Mouse (Mus musculus): ENCODE data around the gene Wfdc6b. TPM values are rescaled to one million over a fixed set of nuclear protein-coding genes. Genes with fewer than 3 reads are reported as not detected.

Wfdc6b gene
- polyA plus RNA-seq, 1 experiment = not detected

GRCm38 (mm10) chr2:164593494-164593893 is 19.8 kb upstream of the Wfdc6b start, which contains the start of gene Eppin:
TSS of gene Eppin (minus strand) at chr2:164593594.
- no peak for TF ChIP-seq CTCF (conservative IDR thresholded peaks at IDR 0.05; ENCODE audit: insufficient read depth, insufficient read length, low read depth, low read length)
- no peak for TF ChIP-seq POLR2A (IDR thresholded peaks at IDR 0.05; ENCODE audit: low read depth, low read length)
- H3K36me3 ChIP-seq (ENCODE audit: control insufficient read depth, insufficient read depth, low read length) = no peaks in the 10 kb centered on the region
- 76% methylated on average over 4 of the region's 4 CpGs for WGBS
- no peaks in the 10 kb centered on the region for H3K4me1 ChIP-seq (ENCODE audit: control insufficient read depth, insufficient read depth, low read length)
- H3K27ac ChIP-seq (ENCODE audit: insufficient read depth, low read depth, low read length) = no peak within 1 kb of the TSS
- no peak within 1 kb of the TSS for H3K4me3 ChIP-seq (ENCODE audit: insufficient read depth, low read depth, low read length)
- no peak for DNase-seq
- no peaks in the 10 kb centered on the region for H3K27me3 ChIP-seq (replicated peaks; ENCODE audit: control insufficient read depth, insufficient read depth, low read length)

DNA sequence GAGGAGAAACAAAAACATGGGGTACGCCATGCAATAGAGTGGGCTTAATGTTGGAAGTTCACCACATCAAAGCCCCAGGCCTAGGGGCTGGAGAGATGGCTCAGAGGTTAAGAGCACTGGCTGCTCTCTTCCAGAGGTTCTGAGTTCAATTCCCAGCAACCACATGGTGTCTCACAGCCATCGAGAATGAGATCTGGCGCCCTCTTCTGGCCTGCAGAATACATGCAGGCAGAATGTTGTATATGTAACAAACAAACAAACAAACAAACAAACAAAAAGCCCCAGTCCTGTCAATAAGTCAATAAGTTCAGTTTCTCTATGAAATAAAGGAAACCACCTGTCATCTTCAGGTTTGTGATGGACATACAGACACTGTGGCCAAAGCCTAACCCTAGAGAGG is 13.1 kb upstream of the Wfdc6b start:
- DNase-seq = no peak
- 73% methylated on average over 3 of the region's 3 CpGs for WGBS
- no peaks in the 10 kb centered on the region for H3K27me3 ChIP-seq (replicated peaks; ENCODE audit: control insufficient read depth, insufficient read depth, low read length)

DNA sequence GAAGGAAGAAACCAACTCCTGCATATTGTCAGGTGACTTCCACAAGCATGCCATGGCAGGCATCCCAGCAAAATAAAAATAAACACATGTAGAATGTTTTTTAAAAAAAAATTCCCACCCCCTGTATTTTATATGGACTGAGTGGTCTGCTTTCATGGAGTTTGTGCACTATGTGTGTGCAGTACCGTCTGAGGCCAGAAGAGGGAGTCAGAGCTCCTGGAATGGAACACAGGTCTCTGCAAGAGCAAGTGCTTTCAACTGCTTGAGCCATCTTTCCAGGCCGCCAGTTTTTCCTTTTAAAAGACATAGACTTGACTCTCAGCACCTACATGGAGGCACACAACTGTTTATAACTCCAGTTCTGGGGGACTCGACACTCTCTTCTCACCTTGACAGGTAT is 9.8 kb upstream of the Wfdc6b start:
- H3K4me1 ChIP-seq (ENCODE audit: control insufficient read depth, insufficient read depth, low read length) = no peaks in the 10 kb centered on the region
- DNase-seq = no peak
- no peak for TF ChIP-seq POLR2A (IDR thresholded peaks at IDR 0.05; ENCODE audit: low read depth, low read length)
- no peak for TF ChIP-seq CTCF (conservative IDR thresholded peaks at IDR 0.05; ENCODE audit: insufficient read depth, insufficient read length, low read depth, low read length)
- H3K27ac ChIP-seq (ENCODE audit: insufficient read depth, low read depth, low read length) = no peak overlapping the region
- 92% methylated on average over 3 of the region's 3 CpGs for WGBS
- H3K4me3 ChIP-seq (ENCODE audit: insufficient read depth, low read depth, low read length) = no peak overlapping the region
- no peaks in the 10 kb centered on the region for H3K36me3 ChIP-seq (ENCODE audit: control insufficient read depth, insufficient read depth, low read length)
- no peaks in the 10 kb centered on the region for H3K27me3 ChIP-seq (replicated peaks; ENCODE audit: control insufficient read depth, insufficient read depth, low read length)

More for the DNA sequence above, 13.1 kb upstream of the Wfdc6b start:
- H3K4me1 ChIP-seq (ENCODE audit: control insufficient read depth, insufficient read depth, low read length) = no peaks in the 10 kb centered on the region
- H3K4me3 ChIP-seq (ENCODE audit: insufficient read depth, low read depth, low read length) = no peak overlapping the region
- H3K36me3 ChIP-seq (ENCODE audit: control insufficient read depth, insufficient read depth, low read length) = no peaks in the 10 kb centered on the region
- TF ChIP-seq CTCF (conservative IDR thresholded peaks at IDR 0.05; ENCODE audit: insufficient read depth, insufficient read length, low read depth, low read length) = 0 out of 2 replicates have a peak, but pooled peaks have one; percentile 30
- no peak for TF ChIP-seq POLR2A (IDR thresholded peaks at IDR 0.05; ENCODE audit: low read depth, low read length)
- H3K27ac ChIP-seq (ENCODE audit: insufficient read depth, low read depth, low read length) = no peak overlapping the region

DNA sequence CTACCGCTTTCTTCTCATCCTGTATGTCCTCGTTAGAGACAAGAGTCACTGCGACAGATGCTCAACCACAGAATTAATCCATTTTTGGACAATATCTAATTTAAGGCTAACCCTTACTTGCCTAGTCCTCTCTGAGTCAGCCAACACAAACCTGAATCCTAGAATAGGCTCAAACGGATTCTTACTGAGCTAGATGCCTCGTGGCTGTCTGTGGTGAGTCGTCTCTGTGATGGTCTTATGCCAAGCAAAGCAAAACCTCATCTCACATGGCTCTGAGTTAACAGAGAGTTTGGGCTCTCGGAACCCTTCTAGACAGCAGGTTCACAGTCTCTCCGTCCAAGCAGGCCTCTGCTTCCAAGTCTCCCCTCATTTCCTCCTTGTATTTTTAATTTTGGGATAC is 8.9 kb upstream of the Wfdc6b start:
- Histone ChIP-seq H3K27me3 (replicated peaks; ENCODE audit: control insufficient read depth, insufficient read depth, low read length) (no peaks in the 10 kb centered on the region), H3K36me3 (ENCODE audit: control insufficient read depth, insufficient read depth, low read length) (no peaks in the 10 kb centered on the region), H3K27ac (ENCODE audit: insufficient read depth, low read depth, low read length) (no peak overlapping the region), H3K4me1 (ENCODE audit: control insufficient read depth, insufficient read depth, low read length) (no peaks in the 10 kb centered on the region), H3K4me3 (ENCODE audit: insufficient read depth, low read depth, low read length) (no peak overlapping the region)
- no peak for TF ChIP-seq CTCF (conservative IDR thresholded peaks at IDR 0.05; ENCODE audit: insufficient read depth, insufficient read length, low read depth, low read length)
- no peak for TF ChIP-seq POLR2A (IDR thresholded peaks at IDR 0.05; ENCODE audit: low read depth, low read length)
- 84% methylated on average over 8 of the region's 8 CpGs for WGBS
- DNase-seq = no peak

DNA sequence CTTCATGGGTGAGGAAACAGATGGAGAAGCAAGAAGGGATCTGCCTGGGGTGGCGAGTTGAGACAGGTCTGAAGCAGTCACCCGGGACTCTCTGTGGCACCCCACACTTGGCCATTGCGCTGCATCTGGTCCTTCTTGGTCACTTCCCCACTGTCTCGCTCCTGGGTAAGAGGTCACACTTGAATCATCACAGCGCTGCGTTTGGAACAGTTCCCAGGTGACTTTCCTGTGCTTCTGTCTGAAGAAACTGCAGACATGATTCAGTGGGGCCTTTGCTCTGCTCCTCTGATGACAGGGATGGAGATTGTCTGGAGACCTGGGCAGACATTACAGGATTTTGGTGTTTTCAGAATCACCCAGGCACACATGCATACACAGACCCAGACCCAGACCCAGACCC is 4.5 kb upstream of the Wfdc6b start:
- Histone ChIP-seq H3K4me1 (ENCODE audit: control insufficient read depth, insufficient read depth, low read length) (no peaks in the 10 kb centered on the region), H3K27ac (ENCODE audit: insufficient read depth, low read depth, low read length) (no peak overlapping the region), H3K36me3 (ENCODE audit: control insufficient read depth, insufficient read depth, low read length) (no peaks in the 10 kb centered on the region), H3K4me3 (ENCODE audit: insufficient read depth, low read depth, low read length) (no peak overlapping the region), H3K27me3 (replicated peaks; ENCODE audit: control insufficient read depth, insufficient read depth, low read length) (no peaks in the 10 kb centered on the region)
- TF ChIP-seq CTCF (conservative IDR thresholded peaks at IDR 0.05; ENCODE audit: insufficient read depth, insufficient read length, low read depth, low read length) (no peak), POLR2A (IDR thresholded peaks at IDR 0.05; ENCODE audit: low read depth, low read length) (no peak)
- 29% methylated on average over 6 of the region's 6 CpGs for WGBS
- no peak for DNase-seq

GRCm38 (mm10) chr2:164615386-164615785 is 2.1 kb downstream of the Wfdc6b start:
- no peaks in the 10 kb centered on the region for H3K27me3 ChIP-seq (replicated peaks; ENCODE audit: control insufficient read depth, insufficient read depth, low read length)
- no peak for TF ChIP-seq POLR2A (IDR thresholded peaks at IDR 0.05; ENCODE audit: low read depth, low read length)
- TF ChIP-seq CTCF (conservative IDR thresholded peaks at IDR 0.05; ENCODE audit: insufficient read depth, insufficient read length, low read depth, low read length) = no peak
- no peak for DNase-seq
- WGBS = 96% methylated on average over 3 of the region's 3 CpGs
- no peaks in the 10 kb centered on the region for H3K36me3 ChIP-seq (ENCODE audit: control insufficient read depth, insufficient read depth, low read length)
- H3K27ac ChIP-seq (ENCODE audit: insufficient read depth, low read depth, low read length) = no peak overlapping the region
- H3K4me1 ChIP-seq (ENCODE audit: control insufficient read depth, insufficient read depth, low read length) = no peaks in the 10 kb centered on the region
- H3K4me3 ChIP-seq (ENCODE audit: insufficient read depth, low read depth, low read length) = no peak overlapping the region

GRCm38 (mm10) chr2:164619050-164619449 is 5.7 kb downstream of the Wfdc6b start:
- H3K36me3 ChIP-seq (ENCODE audit: control insufficient read depth, insufficient read depth, low read length) = no peaks in the 10 kb centered on the region
- H3K27ac ChIP-seq (ENCODE audit: insufficient read depth, low read depth, low read length) = no peak overlapping the region
- no peaks in the 10 kb centered on the region for H3K4me1 ChIP-seq (ENCODE audit: control insufficient read depth, insufficient read depth, low read length)
- 82% methylated on average over 5 of the region's 5 CpGs for WGBS
- TF ChIP-seq POLR2A (IDR thresholded peaks at IDR 0.05; ENCODE audit: low read depth, low read length) = no peak
- TF ChIP-seq CTCF (conservative IDR thresholded peaks at IDR 0.05; ENCODE audit: insufficient read depth, insufficient read length, low read depth, low read length) = no peak
- DNase-seq = no peak
- no peaks in the 10 kb centered on the region for H3K27me3 ChIP-seq (replicated peaks; ENCODE audit: control insufficient read depth, insufficient read depth, low read length)
- H3K4me3 ChIP-seq (ENCODE audit: insufficient read depth, low read depth, low read length) = no peak overlapping the region

Data from kidney, adult 2 months (tissue).